Mouse (Mus musculus): ENCODE results near the gene Olfr155.

- no peak for TF ChIP-seq POLR2A (IDR thresholded peaks at IDR 0.05; ENCODE audit: insufficient read length, low read depth)
- no peak for TF ChIP-seq POLR2AphosphoS2 (IDR thresholded peaks at IDR 0.05; ENCODE audit: insufficient read length, low read depth)
- no peak for TF ChIP-seq TCF12 (IDR thresholded peaks at IDR 0.05; ENCODE audit: insufficient read depth, poor library complexity, severe bottlenecking)
- no peak for TF ChIP-seq MYOD1 (IDR thresholded peaks at IDR 0.05; ENCODE audit: control insufficient read depth in 1 of 3, insufficient read length in 2 of 3, low read depth in 2 of 3)
- no peak for TF ChIP-seq USF1 (IDR thresholded peaks at IDR 0.05; ENCODE audit: low read depth)
- no peak for TF ChIP-seq TCF3 (IDR thresholded peaks at IDR 0.05; ENCODE audit: insufficient read length, low read depth)
- no peak for TF ChIP-seq MYOG (IDR thresholded peaks at IDR 0.05; ENCODE audit: control insufficient read depth in 1 of 3, insufficient read depth in 1 of 3, insufficient read length in 2 of 3, low read depth in 2 of 3)
- TF ChIP-seq MAX (IDR thresholded peaks at IDR 0.05; ENCODE audit: low read depth), result no peak
- TF ChIP-seq CEBPB (IDR thresholded peaks at IDR 0.05; ENCODE audit: insufficient read depth, poor library complexity, severe bottlenecking), result no peak
- TF ChIP-seq E2F4 (IDR thresholded peaks at IDR 0.05; ENCODE audit: insufficient read depth), result no peak
- no peak for TF ChIP-seq SRF (IDR thresholded peaks at IDR 0.05; ENCODE audit: control insufficient read depth, insufficient read length, low read depth)
- TF ChIP-seq REST (IDR thresholded peaks at IDR 0.05; ENCODE audit: insufficient read depth, insufficient read length), result no peak
These were observed 47.8 kb downstream of the Olfr155 start for GRCm38 (mm10) chr4:43899197-43899596.
